Mouse (Mus musculus) A20 (cell line): ENCODE measurements around the gene H2-DMb2.
A peak's percentile ranks its signal among the peaks of the same experiment; 100 is the strongest.

ENCODE experiments used
- DNase-seq: peaks from one replicate; pipeline ENCODE4 v3.0.0-alpha.2; 2011; ENCODE audit warnings: low read depth, low spot score

The H2-DMb2 gene

GRCm38 (mm10) chr17:34134451-34134850, 8.7 kb upstream of the H2-DMb2 start:
- no peak for DNase-seq

- DNase-seq = peak; percentile 100
Observed at GRCm38 (mm10) chr17:34135297-34136224, 7.5 kb upstream of the H2-DMb2 start.

- no peak for DNase-seq
Observed at GRCm38 (mm10) chr17:34137601-34138000, 5.5 kb upstream of the H2-DMb2 start.

- DNase-seq = no peak
Observed at GRCm38 (mm10) chr17:34138655-34139054, 4.5 kb upstream of the H2-DMb2 start.

- DNase-seq = no peak
Observed at GRCm38 (mm10) chr17:34139416-34139815, 3.7 kb upstream of the H2-DMb2 start.

- no peak for DNase-seq
Observed at GRCm38 (mm10) chr17:34140240-34140639, 2.9 kb upstream of the H2-DMb2 start.

- DNase-seq = no peak
Observed at GRCm38 (mm10) chr17:34141448-34141847, 1.7 kb upstream of the H2-DMb2 start.

GRCm38 (mm10) chr17:34142456-34143010, 574 bp upstream of the H2-DMb2 start:
- DNase-seq = no peak

GRCm38 (mm10) chr17:34143461-34143860, 354 bp downstream of the H2-DMb2 start:
- no peak for DNase-seq

- DNase-seq = peak; percentile 58
Observed at GRCm38 (mm10) chr17:34144221-34144620, 1.1 kb downstream of the H2-DMb2 start.

- DNase-seq = peak; percentile 94
Observed at GRCm38 (mm10) chr17:34144960-34145371, 1.9 kb downstream of the H2-DMb2 start.

GRCm38 (mm10) chr17:34152923-34153322, 9.8 kb downstream of the H2-DMb2 start, which contains the start of gene H2-DMb1:
H2-DMb1 (plus strand) TSS chr17:34153072.
- DNase-seq = peak; percentile 68

GRCm38 (mm10) chr17:34155534-34155933, 12.4 kb downstream of the H2-DMb2 start:
- no peak for DNase-seq

GRCm38 (mm10) chr17:34164202-34164895, 21.2 kb downstream of the H2-DMb2 start:
- DNase-seq = peak; percentile 74

GRCm38 (mm10) chr17:34165033-34165730, 22.1 kb downstream of the H2-DMb2 start:
- peak; percentile 52 for DNase-seq

GRCm38 (mm10) chr17:34169279-34169678, 26.2 kb downstream of the H2-DMb2 start:
- DNase-seq = peak; percentile 80

- DNase-seq = no peak
Observed at GRCm38 (mm10) chr17:34170487-34170876, 27.4 kb downstream of the H2-DMb2 start.

GRCm38 (mm10) chr17:34170877-34171498, 27.9 kb downstream of the H2-DMb2 start:
- DNase-seq = peak; percentile 97

GRCm38 (mm10) chr17:34172528-34172927, 29.4 kb downstream of the H2-DMb2 start:
- peak; percentile 65 for DNase-seq

- DNase-seq = peak; percentile 80
Observed at GRCm38 (mm10) chr17:34174075-34174474, 31.0 kb downstream of the H2-DMb2 start.

- DNase-seq = no peak
Observed at GRCm38 (mm10) chr17:34177179-34177578, 34.1 kb downstream of the H2-DMb2 start.
